Mouse (Mus musculus) lung, postnatal 25 days (tissue): Measurements from ENCODE around the gene D430041D05Rik.

Experiments used
- DNase-seq: peaks from one replicate; pipeline ENCODE4 v3.0.0; 2022; ENCODE audit warnings: low spot score

D430041D05Rik gene

DNA sequence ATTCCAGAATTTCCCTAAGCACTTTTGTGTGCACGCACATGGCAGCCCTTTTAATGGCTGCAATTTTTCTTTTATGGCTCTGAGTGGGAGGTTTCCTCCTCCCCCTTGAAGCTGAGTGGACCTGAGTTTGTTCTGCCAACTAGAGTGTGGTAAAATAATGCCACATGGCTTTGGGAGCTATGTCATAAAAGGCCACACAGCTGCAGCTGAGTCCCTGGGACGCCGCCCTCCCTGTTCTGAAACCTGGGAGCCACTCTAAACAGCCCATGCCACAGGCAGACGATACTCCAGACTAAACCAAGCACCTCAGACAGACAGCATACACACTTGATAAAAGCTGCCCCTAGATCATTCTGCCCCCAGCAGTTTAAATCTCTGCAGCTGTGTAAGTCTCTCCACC is 143.8 kb downstream of the D430041D05Rik start:
- no peak for DNase-seq

DNA sequence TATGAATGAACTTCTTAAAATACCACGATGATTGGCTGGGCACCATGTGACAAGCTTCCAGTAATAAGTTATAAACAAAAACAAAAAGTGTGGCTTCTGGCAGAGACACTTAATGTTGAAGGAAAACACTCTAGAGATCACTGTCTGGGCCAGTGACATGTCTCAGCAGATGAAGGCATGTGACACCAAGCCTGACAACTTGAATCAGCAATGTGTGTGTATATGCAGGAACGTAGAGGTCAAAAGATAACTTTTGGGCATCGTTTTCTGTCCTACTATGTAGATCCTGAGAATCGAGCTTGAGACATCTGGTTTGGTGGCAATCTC is 149.1 kb downstream of the D430041D05Rik start:
- no peak for DNase-seq

DNA sequence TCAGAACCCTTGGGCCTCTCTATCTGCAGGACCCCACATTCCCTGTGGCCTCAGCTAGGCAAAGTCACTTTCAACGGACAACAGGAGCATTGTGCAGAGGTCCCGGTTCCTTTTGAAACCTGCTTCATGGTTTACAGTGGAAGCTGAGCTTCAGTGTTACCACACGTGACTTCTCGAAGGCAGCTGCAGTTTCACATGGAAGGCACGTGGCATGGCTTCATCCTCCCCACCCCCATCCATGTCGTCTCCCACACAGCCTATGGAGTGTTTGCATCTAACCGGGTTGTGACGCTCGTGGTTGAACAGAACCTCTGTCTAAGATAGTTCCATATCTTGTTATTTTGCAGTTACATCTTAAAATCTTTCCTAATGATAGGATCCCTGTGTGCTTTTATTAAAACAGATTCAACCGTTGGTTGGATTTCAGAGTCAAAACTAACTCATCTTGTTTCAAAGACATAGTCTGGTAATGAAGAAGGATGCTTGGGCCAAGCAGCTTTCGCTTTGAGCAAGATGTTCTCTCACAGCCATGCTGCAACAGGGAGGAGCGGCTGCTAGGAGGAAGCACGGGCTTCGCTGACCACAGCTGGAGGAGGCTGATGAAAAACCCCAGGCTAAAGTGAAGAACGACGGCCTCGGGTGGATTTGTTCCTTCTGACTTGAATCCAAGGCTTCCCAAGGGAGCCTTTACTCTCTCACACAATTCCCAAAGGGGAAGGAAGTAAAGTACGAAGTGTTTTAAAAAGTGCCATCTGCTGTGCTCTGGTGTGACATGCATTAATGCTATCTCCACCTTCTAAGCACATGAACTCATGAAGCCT is 149.7 kb downstream of the D430041D05Rik start:
- DNase-seq: no peak

DNA sequence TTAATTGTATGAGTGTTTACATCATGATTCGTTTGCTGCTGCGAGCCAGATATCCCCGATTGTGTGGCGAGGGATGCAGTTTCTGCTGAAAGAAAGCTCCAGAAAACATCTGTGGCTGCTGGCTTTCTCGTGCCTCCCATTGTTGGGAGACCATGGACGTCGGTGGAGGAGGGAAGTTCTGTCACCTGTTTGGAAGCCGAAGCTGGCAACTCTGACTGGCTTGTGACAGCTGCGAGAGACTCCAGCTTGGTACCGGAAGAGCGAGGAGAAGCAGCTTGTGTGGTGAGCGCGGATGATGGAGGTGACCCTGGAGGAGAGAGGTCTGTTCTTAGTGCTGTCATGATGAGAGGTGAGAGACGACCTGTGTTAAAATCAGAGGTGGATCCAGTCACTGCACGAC is 154.2 kb downstream of the D430041D05Rik start:
- no peak for DNase-seq

DNA sequence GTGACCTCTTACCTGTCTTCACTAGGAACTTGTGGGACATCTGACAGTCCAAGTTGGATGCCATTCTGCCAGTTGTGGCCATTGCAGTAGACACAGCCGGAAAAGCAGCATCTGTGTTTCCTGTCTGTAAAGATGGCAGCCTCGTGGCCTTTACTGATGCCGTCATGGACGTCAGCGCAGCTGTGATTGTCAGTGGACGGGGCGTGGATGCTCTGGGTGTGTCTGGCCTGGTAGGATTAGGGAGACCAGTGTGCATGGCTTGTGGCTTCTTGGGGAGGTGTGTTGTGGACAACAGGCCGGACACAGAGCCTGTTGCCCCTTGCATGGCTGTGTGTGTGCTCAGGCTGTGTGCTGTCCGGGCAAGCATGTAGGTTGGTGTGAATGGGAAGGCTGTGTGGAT is 155.9 kb downstream of the D430041D05Rik start:
- DNase-seq: no peak

DNA sequence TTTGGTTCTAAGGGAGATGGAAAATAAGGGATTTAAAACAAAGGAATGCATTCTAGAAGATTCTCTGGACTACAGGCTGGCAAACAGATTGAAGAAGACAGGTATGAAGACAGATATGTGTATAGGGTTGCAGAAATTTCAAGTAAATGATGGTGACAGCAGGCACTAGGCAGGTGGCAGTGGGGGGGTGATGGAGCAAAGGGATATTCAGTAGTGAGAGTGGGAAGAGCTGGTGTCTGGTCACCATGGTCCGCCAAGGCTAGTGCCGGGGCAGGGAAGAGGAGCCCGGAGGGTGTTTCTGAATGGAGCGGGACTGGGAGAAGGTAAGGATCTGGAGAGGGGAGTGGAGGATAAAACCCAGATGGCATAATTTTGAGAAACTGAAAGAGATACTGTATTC is 157.5 kb downstream of the D430041D05Rik start:
- DNase-seq: no peak

DNA sequence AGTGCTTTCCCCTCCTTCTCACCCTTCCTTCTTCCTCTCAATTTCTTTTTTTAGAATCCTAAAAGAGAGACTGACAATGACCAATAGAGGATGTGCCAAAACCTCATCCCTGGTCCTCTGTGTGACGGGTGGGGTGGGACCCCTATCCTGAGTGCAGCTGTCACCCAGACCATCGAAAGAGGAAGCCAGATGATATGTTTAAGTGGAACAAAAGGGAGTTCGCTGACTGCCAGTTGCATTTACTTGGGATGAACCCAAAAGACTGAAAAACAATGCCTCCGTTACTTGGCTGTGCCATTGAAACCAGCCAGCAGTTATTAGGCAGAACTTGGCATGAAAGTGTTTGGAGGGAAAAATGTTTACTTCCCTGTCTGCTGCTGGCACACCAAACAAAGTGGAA is 159.2 kb downstream of the D430041D05Rik start:
- no peak for DNase-seq

DNA sequence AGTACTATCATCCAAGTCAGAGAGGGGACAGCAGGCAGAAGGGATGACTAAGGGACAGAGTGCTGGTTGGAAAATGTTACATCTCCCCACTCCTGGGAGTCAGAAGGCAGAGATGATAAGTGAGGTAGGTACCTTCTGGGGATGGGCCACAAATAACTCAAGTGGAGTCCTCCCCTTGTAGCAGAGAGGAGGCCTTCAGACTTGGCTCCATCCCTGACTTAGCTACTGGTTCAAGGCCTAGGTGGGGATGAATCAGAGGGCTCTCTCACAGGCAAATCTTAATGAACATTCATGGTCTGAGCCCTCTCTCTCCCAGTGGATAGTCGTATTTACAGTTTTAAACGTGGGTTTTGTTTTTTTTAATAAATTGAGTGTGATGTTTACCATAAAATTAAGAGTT is 161.0 kb downstream of the D430041D05Rik start:
- no peak for DNase-seq

DNA sequence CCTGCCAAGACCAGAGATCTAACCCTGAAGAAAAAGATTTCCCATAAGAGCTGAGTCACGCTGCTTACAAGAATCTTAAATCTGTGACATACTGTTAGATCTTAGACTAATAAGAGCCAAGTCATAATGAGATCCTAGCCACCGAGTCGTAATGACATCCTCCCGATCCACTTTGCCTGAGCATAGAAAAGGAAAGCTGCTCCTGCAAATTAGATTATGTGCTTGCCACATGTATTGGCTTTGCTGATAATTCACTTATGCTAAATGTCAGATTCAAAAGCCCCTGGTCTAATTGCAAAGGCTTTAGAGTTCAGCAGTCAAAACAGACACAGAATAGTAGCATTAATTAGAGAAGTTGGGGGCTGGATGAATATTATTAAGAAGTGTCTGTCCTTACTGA is 164.0 kb downstream of the D430041D05Rik start:
- DNase-seq: no peak

DNA sequence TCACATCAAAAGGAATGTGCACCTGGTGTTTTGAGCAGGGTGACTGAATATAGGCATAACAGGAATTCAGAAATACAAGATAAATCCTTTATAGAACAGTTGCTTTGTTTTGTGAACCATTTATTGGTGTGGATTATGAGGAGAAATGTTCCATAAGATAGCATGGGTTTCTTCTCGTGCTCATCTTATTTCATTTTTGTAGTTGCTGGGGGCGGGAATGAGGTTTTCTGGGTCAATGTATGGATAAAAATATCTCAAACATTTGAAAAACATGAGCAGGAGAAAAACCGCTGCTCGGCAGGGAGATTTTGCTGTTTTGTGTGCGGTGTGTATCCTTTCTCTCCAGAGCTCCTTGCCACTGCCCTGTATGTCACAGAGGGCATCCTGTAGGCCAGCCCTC is 168.8 kb downstream of the D430041D05Rik start:
- DNase-seq: no peak

DNA sequence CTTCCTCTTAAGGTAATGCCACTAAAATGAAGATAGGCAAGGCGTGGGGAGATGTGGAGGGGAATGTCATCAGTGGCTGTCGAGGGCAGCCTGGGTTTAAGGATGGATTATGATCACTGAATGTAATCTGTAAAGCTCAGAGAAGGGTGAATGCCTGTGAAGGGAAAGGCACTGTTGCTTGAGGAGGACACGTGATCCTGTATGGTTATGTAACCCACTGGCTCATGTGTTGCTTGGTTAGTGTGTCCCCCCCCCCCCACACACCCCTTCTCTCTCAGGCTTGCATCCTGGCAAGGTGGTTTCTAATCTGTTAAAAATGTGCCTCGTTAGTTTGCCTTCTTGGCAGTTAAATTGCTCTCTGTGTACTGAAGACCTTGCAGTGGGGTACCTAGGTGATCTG is 173.7 kb downstream of the D430041D05Rik start:
- DNase-seq: no peak

DNA sequence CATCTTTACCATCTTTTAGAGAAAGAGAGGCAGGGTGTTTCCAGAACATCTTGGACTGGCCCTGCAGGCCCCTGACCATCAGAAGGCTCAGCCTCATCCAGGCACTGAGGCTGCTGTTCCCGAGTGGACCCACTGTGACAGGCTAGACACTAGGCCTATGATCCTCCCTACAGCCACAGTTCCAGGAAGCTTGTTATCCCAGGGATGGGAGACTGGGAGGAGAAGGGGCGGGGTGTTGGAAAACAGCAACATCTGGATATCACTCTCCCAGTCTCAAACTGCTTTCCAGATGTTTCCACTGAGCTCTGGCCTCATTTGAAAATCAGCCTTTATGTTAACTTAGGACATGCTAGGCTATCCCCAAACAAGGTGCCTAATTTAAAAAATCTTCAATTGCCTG is 180.4 kb downstream of the D430041D05Rik start:
- DNase-seq: no peak

DNA sequence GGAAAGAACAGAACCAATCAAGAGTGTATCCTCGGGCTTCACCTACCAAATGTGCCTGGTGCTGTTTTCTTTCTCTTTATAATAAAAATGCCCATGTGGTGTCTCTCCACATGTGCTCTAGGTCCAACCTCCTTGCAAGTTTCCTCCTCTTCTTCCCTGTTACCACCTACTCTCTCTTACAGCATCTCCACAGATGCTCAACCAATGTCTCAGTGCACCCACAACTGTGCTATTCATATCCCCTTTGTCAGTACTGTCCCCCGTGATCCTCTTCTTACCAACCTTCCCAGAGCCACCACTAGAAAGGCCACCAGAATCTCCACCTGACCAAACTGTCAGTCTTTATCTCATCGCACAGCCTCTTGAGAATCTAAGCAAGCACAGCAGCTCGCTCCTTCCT is 184.8 kb downstream of the D430041D05Rik start:
- DNase-seq: no peak

DNA sequence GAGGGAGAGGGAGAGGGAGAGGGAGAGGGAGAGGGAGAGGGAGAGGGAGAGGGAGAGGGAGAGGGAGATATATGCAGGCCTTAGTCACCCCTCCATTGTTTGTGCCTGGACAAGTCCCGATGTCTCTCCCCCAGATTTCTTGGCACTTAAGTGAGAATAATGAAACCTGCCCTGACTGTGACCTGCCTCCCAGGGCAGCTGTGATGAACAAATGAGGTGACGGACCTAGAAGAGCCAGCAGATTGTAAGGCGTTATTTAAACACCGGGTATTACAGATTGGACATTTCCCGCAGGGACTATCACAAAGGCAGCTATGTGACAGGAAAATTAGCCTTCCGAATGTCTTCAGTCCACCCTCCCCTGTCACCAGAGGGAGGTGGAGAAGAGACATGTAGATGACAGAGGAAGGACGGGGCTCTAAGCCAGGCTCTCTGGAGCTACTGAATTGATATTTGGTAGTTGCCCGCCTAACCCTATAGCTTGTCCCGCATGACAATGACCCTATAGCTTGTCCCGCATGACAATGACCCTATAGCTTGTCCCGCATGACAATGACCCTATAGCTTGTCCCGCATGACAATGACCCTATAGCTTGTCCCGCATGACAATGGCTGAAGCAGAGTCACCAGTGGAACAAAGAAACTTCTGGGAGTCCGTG is 191.0 kb downstream of the D430041D05Rik start:
- peak; percentile 17 for DNase-seq

DNA sequence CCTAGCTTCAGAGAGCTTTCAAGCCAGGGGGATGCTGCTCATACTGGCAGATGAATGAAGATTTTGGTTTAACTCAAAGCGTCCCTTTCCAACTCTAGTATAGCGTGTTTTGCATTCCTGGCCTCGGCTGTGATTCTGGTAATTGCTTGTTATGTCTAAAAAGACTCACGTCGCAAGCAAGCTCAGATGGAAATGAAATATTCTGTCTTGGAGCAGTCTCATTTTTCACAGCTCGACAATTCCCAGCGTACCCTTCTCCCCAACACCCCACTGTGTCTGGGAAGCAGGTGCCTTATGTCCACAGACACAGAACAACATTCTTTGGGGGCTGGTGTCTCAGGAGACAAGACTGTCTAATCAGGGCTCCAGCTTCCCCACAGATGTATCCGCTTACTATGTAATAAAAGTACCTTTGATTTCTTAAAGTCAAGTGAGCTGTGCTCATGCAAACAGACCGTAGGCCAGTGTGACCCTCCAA is 192.2 kb downstream of the D430041D05Rik start:
- peak; percentile 24 for DNase-seq

DNA sequence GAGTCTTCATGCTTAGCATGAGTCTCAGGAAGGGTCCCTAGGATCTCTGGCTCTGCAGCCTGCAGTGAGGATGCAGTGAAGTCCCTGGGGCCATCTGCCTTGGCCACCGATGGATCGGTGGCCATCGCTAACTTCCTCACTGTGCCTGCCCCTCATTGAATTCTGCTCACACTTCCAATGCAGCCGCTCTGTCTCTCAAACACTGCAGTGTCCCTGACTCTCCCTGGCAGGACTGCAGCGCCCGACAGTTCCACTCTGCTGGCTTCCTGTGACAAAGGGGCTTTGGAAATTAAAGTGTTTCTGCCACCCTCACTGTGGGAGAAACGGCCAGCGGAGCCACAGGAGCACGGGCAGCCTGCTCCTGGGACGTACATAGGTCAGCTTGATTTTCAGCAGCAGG is 192.7 kb downstream of the D430041D05Rik start:
- no peak for DNase-seq

DNA sequence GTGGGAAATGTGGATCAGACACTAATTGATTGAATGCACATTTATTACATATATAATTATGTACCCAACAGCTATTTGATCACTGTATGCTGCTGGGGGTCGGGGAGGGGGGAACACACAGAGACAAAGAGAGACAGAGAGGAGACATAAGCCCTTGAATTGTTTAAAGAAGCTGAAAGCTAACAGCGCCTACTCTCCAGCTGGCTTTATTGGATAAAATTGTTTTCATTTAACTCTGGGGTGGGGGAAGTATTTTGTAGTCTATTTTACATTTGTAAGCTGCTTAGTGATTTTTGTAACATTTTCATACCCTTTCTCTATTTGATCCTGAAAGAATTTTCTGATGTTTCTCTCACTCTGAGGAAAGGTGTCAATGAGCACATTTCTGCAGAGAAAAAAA is 201.4 kb downstream of the D430041D05Rik start:
- DNase-seq: no peak

DNA sequence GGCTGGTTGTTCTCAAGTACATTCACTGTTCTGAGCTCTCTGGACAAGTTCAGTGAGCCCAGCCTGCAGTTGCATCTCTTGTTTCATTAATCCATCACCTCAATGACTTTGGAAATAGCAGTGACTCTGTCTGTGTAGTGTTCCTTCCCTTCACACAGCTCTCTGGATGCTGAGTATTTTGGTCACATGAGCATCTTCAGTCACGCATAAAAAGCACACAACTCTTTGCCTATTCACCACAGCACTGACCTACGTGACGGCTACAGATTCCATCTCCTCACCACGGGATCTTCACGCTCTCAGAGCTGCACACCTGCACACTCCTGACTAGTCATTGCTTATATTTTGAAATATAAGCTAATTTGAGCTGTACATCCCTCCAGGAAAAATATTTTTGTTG is 202.4 kb downstream of the D430041D05Rik start:
- DNase-seq: no peak

DNA sequence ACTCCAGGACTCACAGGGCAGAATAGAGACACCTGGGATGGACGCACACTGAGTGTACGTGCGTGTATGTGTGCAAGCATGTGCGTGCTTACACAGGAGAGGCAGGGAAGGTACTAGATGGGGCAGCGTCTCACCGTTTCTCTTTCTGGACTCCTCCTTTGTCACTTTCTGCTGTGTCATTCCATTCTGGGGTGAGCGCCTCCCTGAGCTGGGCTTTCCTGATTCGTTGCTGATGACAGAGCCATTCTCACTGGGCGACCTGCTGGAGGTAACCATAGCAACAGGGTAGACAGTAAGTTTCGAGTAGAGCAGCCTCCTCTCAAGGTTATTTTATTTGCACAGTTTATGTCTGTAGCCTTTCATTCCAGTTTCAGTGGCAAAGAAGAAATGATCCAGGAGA is 202.9 kb downstream of the D430041D05Rik start:
- DNase-seq: no peak

DNA sequence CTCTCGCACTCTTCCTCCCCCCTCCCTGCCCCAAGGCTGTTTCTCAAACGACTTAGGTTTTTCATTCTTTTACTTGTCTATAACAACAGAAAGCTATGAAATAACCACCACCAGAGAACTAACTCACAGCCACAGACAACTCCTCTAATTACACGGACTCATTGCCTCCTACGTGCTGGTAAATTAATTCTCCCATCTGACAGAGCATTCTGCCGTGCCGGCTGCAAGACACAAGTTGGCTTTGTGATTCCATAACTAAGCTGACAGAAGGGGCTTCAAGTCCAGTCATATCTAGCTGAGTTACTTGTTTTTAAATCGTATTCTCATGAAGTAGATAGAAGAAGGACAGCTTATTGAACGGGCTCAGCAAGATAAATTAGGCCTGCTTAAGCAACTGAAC is 205.2 kb downstream of the D430041D05Rik start:
- no peak for DNase-seq

DNA sequence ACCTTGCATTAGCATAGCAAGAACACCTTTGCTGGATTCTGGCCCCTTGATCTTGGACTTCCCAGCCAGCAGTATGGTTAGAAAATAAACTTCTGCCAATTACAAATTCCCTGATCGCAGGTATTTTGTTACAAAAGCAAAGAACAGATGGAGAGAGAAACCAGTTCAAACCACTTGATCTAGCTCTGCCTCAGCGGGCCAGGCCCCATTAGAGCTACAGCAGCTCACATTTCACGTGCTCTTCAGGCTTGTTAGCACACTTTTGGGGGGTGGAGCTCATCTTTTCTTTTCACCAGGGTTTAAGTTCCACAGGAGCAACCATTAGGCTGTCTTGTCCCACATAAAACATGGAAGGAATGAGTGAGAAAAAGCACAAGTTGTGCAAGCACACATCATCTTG is 210.6 kb downstream of the D430041D05Rik start:
- DNase-seq: no peak

DNA sequence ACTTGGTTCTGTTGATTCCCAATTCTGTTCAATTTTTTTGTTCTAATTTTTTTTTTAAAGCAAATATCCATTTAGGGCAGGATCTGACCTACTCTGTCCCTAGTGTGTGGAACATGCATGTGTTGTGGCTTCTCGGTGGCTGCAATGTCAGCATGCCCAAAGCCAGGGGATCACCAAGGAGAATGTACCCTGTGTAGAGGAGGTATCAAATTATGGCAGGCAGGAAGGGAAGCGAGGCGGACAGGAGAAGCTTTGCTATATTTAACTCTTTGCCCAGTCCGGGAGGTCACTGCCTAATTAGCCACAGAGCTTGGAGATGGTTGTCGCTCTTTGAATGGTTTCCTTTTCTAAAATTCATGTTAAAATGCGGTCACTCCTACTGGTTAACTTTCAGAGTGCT is 212.6 kb downstream of the D430041D05Rik start:
- no peak for DNase-seq

DNA sequence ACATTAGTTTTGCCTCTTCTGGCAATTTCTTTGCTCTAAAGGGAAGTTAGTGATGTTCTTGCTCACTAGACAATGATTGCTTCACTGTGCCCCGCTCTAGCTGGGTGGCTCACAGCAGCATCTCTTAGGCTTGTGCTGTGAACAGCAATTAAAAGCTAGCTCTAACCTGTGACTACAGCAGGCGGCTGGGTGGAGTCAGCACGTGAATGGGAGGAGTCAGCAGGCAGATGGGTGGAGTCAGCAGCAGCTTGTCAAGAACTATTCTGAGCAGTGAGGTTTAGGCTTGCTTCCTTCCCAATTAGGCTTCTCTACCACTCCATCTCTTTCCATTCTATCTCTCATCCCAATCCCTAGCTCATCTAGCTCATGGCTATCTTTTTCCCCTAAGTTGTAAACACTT is 213.5 kb downstream of the D430041D05Rik start:
- no peak for DNase-seq
